Mouse (Mus musculus) heart, adult 2 months (tissue): Measurements from ENCODE around the gene Nfkbie. TPM values are rescaled to one million over a fixed set of nuclear protein-coding genes. Genes with fewer than 3 reads are reported as not detected.

Experiments used
- DNase-seq, 2 experiments: peaks; one replicate each; pipeline ENCODE4 v3.0.0; 2021
- H3K27ac ChIP-seq: fragments of 200-600 bp; 2 replicates; pipeline ENCODE4 v1.8.1; 2022
- H3K27me3 ChIP-seq: fragments of 200-500 bp; 2 replicates; pipeline ENCODE4 v1.6.1; 2012; ENCODE audit warnings: mild to moderate bottlenecking, low read length, inconsistent platforms, mixed read lengths; ENCODE audit not compliant: control insufficient read depth, insufficient read depth
- H3K36me3 ChIP-seq: fragments of 200-500 bp; 2 replicates; pipeline ENCODE4 v1.6.1; 2012; ENCODE audit warnings: low read length, inconsistent platforms; ENCODE audit not compliant: control insufficient read depth, insufficient read depth
- H3K4me1 ChIP-seq: fragments of 200-500 bp; 2 replicates; pipeline ENCODE4 v1.6.1; 2011; ENCODE audit warnings: low read length; ENCODE audit not compliant: control insufficient read depth, insufficient read depth
- H3K4me3 ChIP-seq: fragments of 200-600 bp; 2 replicates; pipeline ENCODE4 v1.8.1; 2022
- H3K79me2 ChIP-seq: fragments of 200-500 bp; replicated peaks from 2 replicates; pipeline ENCODE4 v1.6.1; 2012; ENCODE audit warnings: mild to moderate bottlenecking, inconsistent platforms, low read length, moderate library complexity, mixed read lengths; ENCODE audit not compliant: control insufficient read depth, insufficient read depth
- H3K9ac ChIP-seq: fragments of 200-500 bp; 2 replicates; pipeline ENCODE4 v1.6.1; 2012; ENCODE audit warnings: low read depth, mild to moderate bottlenecking, control low read depth, inconsistent platforms, low read length, mixed read lengths
- CTCF ChIP-seq: fragments of 200-600 bp; IDR thresholded peaks from 2 replicates; pipeline ENCODE4 v1.8.1; 2022; ENCODE audit warnings: antibody characterized with exemption, mild to moderate bottlenecking, moderate library complexity
- EP300 ChIP-seq: fragments of 200-500 bp; IDR thresholded peaks from 2 replicates; pipeline ENCODE4 v1.6.1; 2011; ENCODE audit warnings: low read depth, low read length, control low read depth; ENCODE audit not compliant: insufficient read depth
- POLR2A ChIP-seq: fragments of 200-500 bp; IDR thresholded peaks from 2 replicates; pipeline ENCODE4 v1.6.1; 2011; ENCODE audit warnings: mild to moderate bottlenecking, low read depth, low read length, control low read depth; ENCODE audit not compliant: insufficient read depth
- WGBS: fragments of 180-500 bp; shearing (Covaris S2); methylation state at CpG from one replicate; pipeline ENCODE4 v1.1.7; 2018; 5-methylcytosine and 5-hydroxymethylcytosine counted together
- intact Hi-C: fragments of 180-260 bp; cut with DNase I; formaldehyde crosslinking; loops from one replicate; pipeline ENCODE4 v1.15.1; 2025
- polyA plus RNA-seq: library from polyadenylated mRNA; depleted of rRNA; stranded (reverse); fragments of >200 nt; gene quantifications from 2 replicates; pipeline ENCODE4 v1.2.3, GENCODE M21; 2012
- total RNA-seq, 2 experiments: library from RNA; stranded (reverse); gene quantifications; 2 replicates each; pipeline ENCODE4 v1.2.3; 2021

The Nfkbie gene
- total and polyA plus RNA-seq, 3 experiments = 1.1 to 2.2 (median 1.1) TPM

DNA sequence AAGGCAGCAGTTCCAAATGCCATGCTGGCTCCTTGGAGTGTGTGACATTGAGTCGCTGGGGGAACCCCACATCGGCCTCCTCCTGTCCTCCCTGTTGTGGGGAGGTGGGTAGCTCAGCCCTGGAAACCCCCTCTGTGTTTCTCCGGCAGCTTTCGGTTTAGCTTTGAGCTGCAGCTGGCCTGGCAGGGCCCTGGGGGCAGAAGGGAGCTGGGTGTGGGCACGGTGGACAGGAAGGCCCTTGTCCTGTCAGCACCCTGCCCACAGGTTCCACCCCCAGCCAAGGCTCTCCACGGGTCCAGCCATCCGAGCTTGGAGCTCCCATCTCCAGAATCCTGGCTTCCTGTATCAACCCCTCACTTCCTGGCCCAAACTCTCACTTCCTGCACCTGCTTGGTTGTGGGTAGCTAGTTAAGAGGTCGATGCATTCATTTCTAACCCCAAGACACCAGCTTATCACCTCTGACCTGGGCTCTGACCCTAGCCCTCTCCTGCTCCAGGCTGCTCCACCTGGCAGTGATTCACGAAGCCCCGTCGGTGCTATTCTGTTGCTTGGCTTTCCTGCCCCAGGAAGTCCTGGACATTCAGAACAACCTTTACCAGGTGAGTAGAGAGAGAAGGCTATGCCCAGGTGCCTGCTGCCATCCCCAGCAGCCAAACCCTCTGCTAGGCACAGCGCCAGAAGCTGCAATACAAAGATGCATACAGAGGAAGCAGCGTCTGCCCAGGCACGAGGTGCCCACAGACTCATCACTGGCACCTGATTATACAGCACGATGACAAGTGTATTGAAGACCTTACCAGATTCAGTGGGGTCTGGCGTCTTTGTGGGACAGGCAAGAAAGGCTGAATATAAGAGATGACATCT is 2.7 kb downstream of the Nfkbie start:
- DNase-seq = peak in 1 of 2 experiments; percentile 24
- intact Hi-C loops = no loop called here
- no peak overlapping the region for H3K27ac ChIP-seq
- H3K9ac ChIP-seq = no peak overlapping the region
- no peaks in the 10 kb centered on the region for H3K36me3 ChIP-seq
- H3K27me3 ChIP-seq = no peaks in the 10 kb centered on the region
- TF ChIP-seq EP300 (no peak), POLR2A (no peak), CTCF (no peak)
- no peaks in the 10 kb centered on the region for H3K79me2 ChIP-seq
- peaks cover 2% of the 10 kb centered on the region; the same call in 1 of the 2 replicates for H3K4me1 ChIP-seq
- WGBS = 48% methylated on average over 16 of the region's 16 CpGs
- no peak overlapping the region for H3K4me3 ChIP-seq

DNA sequence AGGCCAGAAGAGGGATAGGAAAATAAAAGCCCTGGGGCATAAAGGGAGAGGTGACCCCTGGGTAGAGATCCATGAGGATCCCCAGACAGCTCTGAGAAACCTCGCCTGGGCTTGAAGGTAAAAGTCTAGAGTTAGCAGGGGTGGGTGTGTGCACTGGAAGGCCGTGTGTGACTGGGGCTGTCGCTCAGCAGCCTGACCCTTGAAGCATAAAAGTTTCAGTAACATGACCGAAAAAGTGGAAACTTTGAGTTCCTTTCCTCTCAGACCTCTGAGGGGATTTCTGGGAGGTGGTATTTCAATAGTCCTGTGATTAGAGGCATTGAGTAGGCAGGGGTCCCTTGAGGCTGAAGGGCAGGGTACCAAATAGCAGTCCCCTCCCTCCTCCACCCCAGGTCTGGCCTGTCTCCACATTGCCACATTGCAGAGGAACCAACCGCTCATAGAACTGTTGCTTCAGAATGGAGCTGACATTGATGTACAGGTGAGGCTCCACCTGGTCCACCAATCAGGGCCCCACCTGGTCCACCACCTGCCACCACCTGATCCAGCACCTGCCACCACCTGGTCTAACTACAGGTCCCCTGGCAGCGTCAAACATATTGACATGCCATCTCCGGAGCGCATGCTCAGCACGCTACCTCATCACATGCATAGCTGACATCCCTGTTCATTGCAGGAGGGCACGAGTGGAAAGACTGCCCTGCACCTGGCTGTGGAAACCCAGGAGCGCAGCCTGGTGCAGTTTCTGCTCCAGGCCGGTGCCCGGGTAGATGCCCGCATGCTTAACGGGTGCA is 4.4 kb downstream of the Nfkbie start:
- Histone ChIP-seq H3K4me3 (no peak overlapping the region), H3K9ac (no peak overlapping the region), H3K79me2 (no peaks in the 10 kb centered on the region), H3K27ac (no peak overlapping the region), H3K4me1 (peaks cover 5% of the 10 kb centered on the region), H3K36me3 (no peaks in the 10 kb centered on the region), H3K27me3 (no peaks in the 10 kb centered on the region)
- TF ChIP-seq CTCF = no peak
- no peak for TF ChIP-seq EP300
- no peak for TF ChIP-seq POLR2A
- 90% methylated on average over 15 of the region's 15 CpGs for WGBS
- intact Hi-C loops = no loop called here
- DNase-seq = no peak

DNA sequence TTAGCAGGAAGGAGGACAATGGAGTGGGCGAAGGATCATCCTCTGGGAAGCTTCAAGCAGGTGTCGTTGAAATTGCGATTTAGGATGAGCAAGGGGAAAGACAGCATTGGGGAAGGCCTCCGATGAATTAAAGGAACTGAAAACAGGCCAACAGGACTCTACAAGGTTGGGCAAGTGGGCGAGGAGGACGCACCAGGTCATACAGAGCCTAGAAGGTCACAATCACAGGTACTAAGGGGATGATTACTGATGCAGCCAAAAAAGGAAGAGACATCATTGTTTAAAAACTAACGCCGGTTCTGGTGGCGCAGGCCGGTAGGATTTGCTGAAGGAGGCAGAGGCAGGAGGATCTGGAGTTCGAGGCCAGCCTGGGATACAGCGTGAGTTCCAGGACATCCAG is 7.7 kb downstream of the Nfkbie start:
- Histone ChIP-seq H3K79me2 (no peaks in the 10 kb centered on the region), H3K27ac (peak overlapping the region; percentile 15; the same call in 1 of the 2 replicates), H3K27me3 (no peaks in the 10 kb centered on the region), H3K36me3 (peaks cover 3% of the 10 kb centered on the region; the same call in 1 of the 2 replicates), H3K9ac (no peak overlapping the region), H3K4me3 (no peak overlapping the region), H3K4me1 (peaks cover 3% of the 10 kb centered on the region)
- intact Hi-C loops = no loop called here
- TF ChIP-seq POLR2A = no peak
- no peak for TF ChIP-seq EP300
- no peak for TF ChIP-seq CTCF
- no peak for DNase-seq
- 65% methylated on average over 12 of the region's 12 CpGs for WGBS

DNA sequence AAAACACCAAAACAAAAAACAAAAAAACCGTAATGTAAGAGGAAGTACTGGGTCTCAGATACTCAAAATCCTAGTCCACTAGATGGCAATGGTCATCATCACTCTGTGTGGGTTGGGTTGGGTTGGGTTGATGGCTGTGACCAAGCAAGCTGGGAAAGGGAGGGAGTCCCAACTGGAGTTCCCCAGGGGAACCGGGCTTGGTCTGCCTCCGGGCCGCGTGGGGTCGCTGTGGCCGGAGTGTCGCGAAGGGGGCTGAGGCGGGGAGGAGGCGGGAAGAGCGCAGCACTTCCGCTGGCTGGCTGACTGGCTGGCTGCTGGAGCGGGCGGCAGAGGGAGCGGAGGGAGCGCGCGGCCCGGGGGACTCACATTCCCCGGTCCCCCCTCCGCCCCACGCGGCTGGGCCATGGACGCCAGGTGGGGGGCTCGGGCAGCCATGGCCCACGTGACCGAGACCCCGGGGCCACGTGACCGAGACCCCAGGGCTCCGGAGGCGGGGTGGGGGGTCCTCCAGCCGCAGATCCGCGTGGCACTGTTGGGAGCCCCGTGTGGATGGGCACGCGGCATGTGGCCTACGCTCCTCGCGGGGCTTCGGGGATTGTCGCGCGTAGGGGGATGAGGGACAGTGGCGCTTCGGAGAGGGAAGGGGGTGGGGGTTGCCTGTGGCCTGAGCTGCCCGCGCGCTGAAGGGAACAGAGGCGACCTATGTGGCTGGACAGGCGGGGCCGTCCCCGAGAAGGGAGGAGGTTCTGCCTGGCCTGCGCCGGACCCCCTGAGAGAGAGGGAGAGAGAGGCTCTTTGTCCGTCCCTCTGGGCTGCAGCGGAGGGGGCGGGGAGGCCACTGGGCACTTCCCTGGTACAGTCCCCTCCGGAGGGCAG is 8.4 kb downstream of the Nfkbie start, which contains the start of gene Slc35b2:
Gene Slc35b2, plus strand, starts transcription at position 220 of the 876 bp plus-strand sequence.
- under 1% methylated on average over 57 of the region's 61 CpGs for WGBS
- intact Hi-C loops = loop anchor here (1.0 kb wide), 1 partner anchor 8 kb away; no protein-coding TSS in a partner anchor
- peaks cover 3% of the 10 kb centered on the region; the same call in 1 of the 2 replicates for H3K36me3 ChIP-seq

DNA sequence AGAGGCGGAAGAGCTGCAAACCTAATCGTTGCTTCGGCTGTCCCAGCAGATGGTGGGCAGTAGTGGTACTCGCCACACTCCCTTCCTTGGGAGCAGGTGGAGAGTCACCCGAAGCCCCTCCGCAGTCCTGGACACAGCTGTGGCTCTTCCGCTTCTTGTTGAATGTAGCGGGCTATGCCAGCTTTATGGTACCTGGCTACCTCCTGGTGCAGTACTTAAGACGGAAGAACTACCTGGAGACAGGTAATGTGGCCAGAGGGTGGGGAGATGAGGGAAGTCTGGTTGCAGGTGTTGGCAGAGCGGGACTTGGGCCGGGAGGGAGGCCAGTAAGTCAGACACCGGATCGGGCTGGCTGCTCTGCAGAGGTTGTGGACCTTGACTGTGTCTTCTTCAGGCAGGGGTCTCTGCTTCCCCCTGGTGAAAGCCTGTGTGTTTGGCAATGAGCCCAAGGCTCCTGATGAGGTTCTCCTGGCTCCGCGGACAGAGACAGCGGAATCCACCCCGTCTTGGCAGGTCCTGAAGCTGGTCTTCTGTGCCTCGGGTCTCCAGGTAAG is 9.1 kb downstream of the Nfkbie start:
- DNase-seq = no peak
- peaks cover 3% of the 10 kb centered on the region for H3K4me1 ChIP-seq
- H3K79me2 ChIP-seq = no peaks in the 10 kb centered on the region
- TF ChIP-seq POLR2A (no peak), CTCF (no peak), EP300 (no peak)
- H3K27ac ChIP-seq = peak overlapping the region; percentile 86
- peak overlapping the region; percentile 99 for H3K4me3 ChIP-seq
- intact Hi-C loops = loop anchor here (1.0 kb wide), 1 partner anchor 8 kb away; no protein-coding TSS in a partner anchor
- no peaks in the 10 kb centered on the region for H3K27me3 ChIP-seq
- peaks cover 9% of the 10 kb centered on the region for H3K36me3 ChIP-seq
- H3K9ac ChIP-seq = peak overlapping the region; percentile 93
- 22% methylated on average over 17 of the region's 18 CpGs for WGBS

More for the DNA sequence above, 8.4 kb downstream of the Nfkbie start, which contains the start of gene Slc35b2:
- DNase-seq = peak; percentile 95 to 97
- no peaks in the 10 kb centered on the region for H3K79me2 ChIP-seq
- H3K27me3 ChIP-seq = no peaks in the 10 kb centered on the region
- H3K27ac ChIP-seq = peak within 1 kb of the TSS; percentile 86
- H3K4me1 ChIP-seq = peaks cover 3% of the 10 kb centered on the region
- peak within 1 kb of the TSS; percentile 99 for H3K4me3 ChIP-seq
- peak; percentile 83 for TF ChIP-seq EP300
- peak; percentile 75 for TF ChIP-seq POLR2A
- TF ChIP-seq CTCF = peak; percentile 95
- H3K9ac ChIP-seq = peak within 1 kb of the TSS; percentile 93
